Mouse (Mus musculus) embryonic fibroblast, embryonic 13.5 days (primary cell): ENCODE results near the gene Rreb1.

Experiments
- CTCF ChIP-seq: IDR thresholded peaks from 2 replicates; pipeline ENCODE4 v1.5.1; 2011; ENCODE audit warnings: mild to moderate bottlenecking, control low read depth, low read length, moderate library complexity, borderline replicate concordance; ENCODE audit not compliant: insufficient read depth
- POLR2A ChIP-seq: IDR thresholded peaks from 2 replicates; pipeline ENCODE4 v1.6.1; 2011; ENCODE audit warnings: low read depth, mild to moderate bottlenecking, control low read depth, low read length, moderate library complexity

DNA sequence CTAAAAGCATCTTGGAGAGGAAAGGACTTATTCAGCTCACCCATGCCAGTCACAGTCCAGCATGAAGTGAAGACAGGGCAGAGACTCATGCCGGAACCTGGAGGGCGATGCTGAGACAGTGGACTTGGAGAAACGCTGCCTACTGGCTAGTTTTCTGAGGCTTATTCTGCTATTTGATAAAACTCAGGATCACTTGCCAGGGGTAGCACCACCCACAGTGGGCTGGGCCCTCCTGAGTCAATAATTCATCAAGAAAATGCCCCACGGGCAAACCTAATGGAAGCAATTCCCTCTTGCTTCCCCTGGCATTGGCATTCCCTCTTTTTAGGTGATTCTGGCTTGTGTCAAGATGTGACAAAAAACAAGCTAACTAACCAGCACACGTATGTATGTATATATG lies 38.1 kb upstream of the Rreb1 start:
- TF ChIP-seq CTCF (no peak), POLR2A (no peak)
